13 mouse cellular contexts compared by ENCODE assay signal in the genomic region with DNA sequence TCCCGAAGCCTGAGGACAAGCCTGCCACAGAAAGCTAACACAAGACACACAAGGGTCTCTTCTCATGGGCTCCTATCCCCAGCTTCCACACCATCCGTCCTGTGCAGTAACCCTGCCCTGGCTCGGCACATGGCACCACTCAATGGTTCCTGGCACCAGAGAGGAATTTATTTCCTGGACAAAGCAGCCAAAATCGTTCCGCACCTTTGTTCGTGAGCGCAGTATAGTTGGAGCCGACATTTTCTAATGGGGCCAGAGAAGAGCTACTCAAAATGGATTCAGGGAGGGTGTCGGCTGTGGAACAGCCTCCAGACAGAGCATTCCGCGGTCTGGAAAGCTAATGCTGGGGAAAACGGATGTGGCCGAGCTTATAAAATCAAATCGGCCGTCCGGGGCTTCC. TPM values are rescaled to one million over a fixed set of nuclear protein-coding genes. Genes with fewer than 3 reads are reported as not detected.
DNase-seq lines count a peak whose midpoint lies in the region; ATAC-seq and TF ChIP-seq lines count a peak whose summit lies in the region.
"Had no signal": no experiment of that assay in that cellular context is flagged by ENCODE, and none has a peak within 500 bp of the region (broad histone marks: within the 10 kb centered on the region; RNA-seq: fewer than 3 reads in every experiment).

No protein-coding gene starts in this region.

- H3K36me3 ChIP-seq in heart, embryonic 12.5 days, result no peaks in the 10 kb centered on the region
- H3K36me3 ChIP-seq in neural tube, embryonic 13.5 days, result 0 out of 2 replicates have a peak, but pooled peaks cover 3% of the 10 kb centered on the region
- H3K36me3 ChIP-seq in limb, embryonic 13.5 days, result peaks cover 32% of the 10 kb centered on the region
- peaks cover 5% of the 10 kb centered on the region; the same call in 1 of the 2 replicates for H3K36me3 ChIP-seq in intestine, postnatal 0 days (ENCODE audit: control insufficient read depth, insufficient read depth)
- H3K36me3 ChIP-seq: kidney, embryonic 15.5 days had no signal

- no peaks in the 10 kb centered on the region for H3K9me3 ChIP-seq in heart, embryonic 12.5 days (replicated peaks)
- H3K9me3 ChIP-seq in neural tube, embryonic 13.5 days, result no peaks in the 10 kb centered on the region
- no peaks in the 10 kb centered on the region for H3K9me3 ChIP-seq in limb, embryonic 13.5 days
- H3K9me3 ChIP-seq in intestine, postnatal 0 days (ENCODE audit: control insufficient read depth), result no peaks in the 10 kb centered on the region
- H3K9me3 ChIP-seq: kidney, embryonic 15.5 days had no signal

- 79% methylated on average over 16 of the region's 16 CpGs for WGBS in heart, embryonic 12.5 days
- 70% methylated on average over 16 of the region's 16 CpGs for WGBS in neural tube, embryonic 13.5 days
- WGBS in limb, embryonic 13.5 days, result 37% methylated on average over 16 of the region's 16 CpGs
- WGBS in intestine, postnatal 0 days, result 83% methylated on average over 16 of the region's 16 CpGs

- no peak overlapping the region for H3K27ac ChIP-seq in heart, embryonic 12.5 days (ENCODE audit: poor library complexity, severe bottlenecking)
- peak overlapping the region; percentile 65 for H3K27ac ChIP-seq in neural tube, embryonic 13.5 days (replicated peaks)
- peak overlapping the region; percentile 94 for H3K27ac ChIP-seq in limb, embryonic 13.5 days
- no peak overlapping the region for H3K27ac ChIP-seq in intestine, postnatal 0 days (ENCODE audit: low read depth, low read length)
- H3K27ac ChIP-seq: kidney, embryonic 15.5 days had no signal

- ATAC-seq in heart, embryonic 12.5 days (ENCODE audit: insufficient number of reproducible peaks, low FRiP score), result no peak
- no peak for ATAC-seq in neural tube, embryonic 13.5 days (ENCODE audit: low read depth)
- 0 out of 2 replicates have a peak, but pooled peaks have one; percentile 32 for ATAC-seq in limb, embryonic 13.5 days (ENCODE audit: low FRiP score, low read depth)
- ATAC-seq in intestine, postnatal 0 days, result no peak

- DNase-seq in heart, postnatal 4 days, result no peak
- no peak for DNase-seq in neural tube, embryonic 10.5 days (ENCODE audit: extremely low spot score, low spot score)
- DNase-seq in spleen, postnatal 10 days (ENCODE audit: low spot score in 2 of 2), result no peak
- no peak for DNase-seq in gastrocnemius, adult 8-10 months (ENCODE audit: low spot score in 2 of 2)
- DNase-seq: embryo, embryonic 11 days; heart, postnatal 14 days; lung, adult 18-20 months had no signal

- H3K4me2 ChIP-seq in heart, embryonic 12.5 days, result no peak overlapping the region
- no peak overlapping the region for H3K4me2 ChIP-seq in neural tube, embryonic 13.5 days
- peak overlapping the region; percentile 44 for H3K4me2 ChIP-seq in limb, embryonic 13.5 days (replicated peaks)
- H3K4me2 ChIP-seq in intestine, postnatal 0 days (replicated peaks; ENCODE audit: low read depth), result no peak overlapping the region
- H3K4me2 ChIP-seq: kidney, embryonic 15.5 days had no signal

- H3K4me3 ChIP-seq in heart, embryonic 12.5 days, result no peak overlapping the region
- H3K4me3 ChIP-seq in neural tube, embryonic 13.5 days, result no peak overlapping the region
- 0 out of 2 replicates have a peak overlapping the region, but pooled peaks have one; percentile 4 for H3K4me3 ChIP-seq in limb, embryonic 13.5 days
- H3K4me3 ChIP-seq in intestine, postnatal 0 days (ENCODE audit: low read depth, low read length), result no peak overlapping the region
- H3K4me3 ChIP-seq: kidney, embryonic 15.5 days had no signal

- 0 out of 2 replicates have a peak overlapping the region, but pooled peaks have one; percentile 27 for H3K9ac ChIP-seq in heart, embryonic 12.5 days
- peak overlapping the region; percentile 34; the same call in 1 of the 2 replicates for H3K9ac ChIP-seq in neural tube, embryonic 13.5 days
- peak overlapping the region; percentile 39; the same call in 1 of the 2 replicates for H3K9ac ChIP-seq in limb, embryonic 13.5 days
- no peak overlapping the region for H3K9ac ChIP-seq in intestine, postnatal 0 days (ENCODE audit: low read depth, low read length)
- H3K9ac ChIP-seq: kidney, embryonic 15.5 days had no signal

- H3K27me3 ChIP-seq in heart, embryonic 12.5 days (replicated peaks), result peaks cover 43% of the 10 kb centered on the region
- H3K27me3 ChIP-seq in neural tube, embryonic 13.5 days, result peaks cover 98% of the 10 kb centered on the region
- peaks cover 9% of the 10 kb centered on the region; the same call in 1 of the 2 replicates for H3K27me3 ChIP-seq in limb, embryonic 13.5 days
- H3K27me3 ChIP-seq in intestine, postnatal 0 days (replicated peaks; ENCODE audit: control insufficient read depth, insufficient read depth, low read length), result no peaks in the 10 kb centered on the region

- H3K4me1 ChIP-seq in heart, embryonic 12.5 days (replicated peaks), result peaks cover 46% of the 10 kb centered on the region
- H3K4me1 ChIP-seq in neural tube, embryonic 13.5 days (replicated peaks), result peaks cover 76% of the 10 kb centered on the region
- H3K4me1 ChIP-seq in limb, embryonic 13.5 days, result peaks cover 94% of the 10 kb centered on the region
- H3K4me1 ChIP-seq in intestine, postnatal 0 days (replicated peaks; ENCODE audit: control insufficient read depth, insufficient read depth, low read length), result peaks cover 12% of the 10 kb centered on the region; the same call in 1 of the 2 replicates

- TF ChIP-seq CTCF in intestine, postnatal 0 days (IDR thresholded peaks at IDR 0.05; ENCODE audit: low read depth), result no peak

RNA-seq across cellular contexts. Expression of a gene that starts 26.7 kb away (rescaled TPM):
- 5.4 and 6.9 TPM in 2 replicates for polyA plus RNA-seq in heart, embryonic 12.5 days (2016; fragmentation: Nextera tagmentation; extraction: Ambion mirVana)
- 1 to 10 TPM; 1.1 to 1.3 TPM for total RNA-seq in heart, postnatal 4 days (2021)
- 1.4 and 2.2 TPM in 2 replicates for polyA plus RNA-seq in neural tube, embryonic 13.5 days (2015; fragmentation: Nextera tagmentation; extraction: Ambion mirVana)
- 7.1 and 9.8 TPM in 2 replicates for polyA plus RNA-seq in limb, embryonic 13.5 days (2015; fragmentation: Nextera tagmentation; extraction: Ambion mirVana)
- polyA plus RNA-seq in intestine, postnatal 0 days (2015; fragmentation: Nextera tagmentation; extraction: Ambion mirVana), result 1.0 and 1.5 TPM in 2 replicates
- total RNA-seq in gastrocnemius, adult 8-10 months (2022), result under 1 TPM in 3 of 4 experiments, not detected in 1; 0.43 to 0.56 (median 0.48) TPM
- total RNA-seq: layer of hippocampus, postnatal 10 days had no signal

RNA-seq across cellular contexts. Expression of a gene that starts 48.3 kb away (rescaled TPM):
- polyA plus RNA-seq in heart, embryonic 12.5 days (2016; fragmentation: Nextera tagmentation; extraction: Ambion mirVana), result 18.1 and 19.7 TPM in 2 replicates
- total RNA-seq in heart, postnatal 4 days (2021), result 10 to 100 TPM in 1 of 2 experiments, 1 to 10 TPM in 1; 9.6 to 10.6 TPM
- 2.8 and 3.6 TPM in 2 replicates for polyA plus RNA-seq in neural tube, embryonic 13.5 days (2015; fragmentation: Nextera tagmentation; extraction: Ambion mirVana)
- polyA plus RNA-seq in limb, embryonic 13.5 days (2015; fragmentation: Nextera tagmentation; extraction: Ambion mirVana), result 4.1 and 4.9 TPM in 2 replicates
- 3.5 and 3.9 TPM in 2 replicates for polyA plus RNA-seq in intestine, postnatal 0 days (2015; fragmentation: Nextera tagmentation; extraction: Ambion mirVana)
- 1 to 10 TPM in 1 of 4 experiments, under 1 TPM in 3; 0.51 to 1.8 (median 0.57) TPM for total RNA-seq in gastrocnemius, adult 8-10 months (2022)

RNA-seq across cellular contexts. Expression of a gene that starts 50.6 kb away (rescaled TPM):
- polyA plus RNA-seq in heart, embryonic 12.5 days (2016; fragmentation: Nextera tagmentation; extraction: Ambion mirVana), result 9.2 and 10.9 TPM in 2 replicates
- total RNA-seq in heart, postnatal 4 days (2021), result 100 to 1,000 TPM; 189 to 211 TPM
- 28.7 and 34.4 TPM in 2 replicates for polyA plus RNA-seq in neural tube, embryonic 13.5 days (2015; fragmentation: Nextera tagmentation; extraction: Ambion mirVana)
- polyA plus RNA-seq in limb, embryonic 13.5 days (2015; fragmentation: Nextera tagmentation; extraction: Ambion mirVana), result 46.9 and 48.0 TPM in 2 replicates
- 11.2 and 12.0 TPM in 2 replicates for polyA plus RNA-seq in intestine, postnatal 0 days (2015; fragmentation: Nextera tagmentation; extraction: Ambion mirVana)
- 100 to 1,000 TPM; 507 to 604 (median 532) TPM for total RNA-seq in gastrocnemius, adult 8-10 months (2022)

Comparison
In these comparisons a context has a peak if more than half of its experiments do, and no peak if none do; other contexts are left out.
1. H3K27ac ChIP-seq: peak in neural tube, embryonic 13.5 days (single experiment) and limb, embryonic 13.5 days (single experiment); none in heart, embryonic 12.5 days (single experiment) and intestine, postnatal 0 days (single experiment).